Mouse (Mus musculus): ENCODE measurements at regions not wholly inside any gene's neighbourhood (a gene's known extent, or its start where the extent isn't known, plus 50 kb on each side); places are given as distances from the start of the nearest gene placed in this dataset.

DNA sequence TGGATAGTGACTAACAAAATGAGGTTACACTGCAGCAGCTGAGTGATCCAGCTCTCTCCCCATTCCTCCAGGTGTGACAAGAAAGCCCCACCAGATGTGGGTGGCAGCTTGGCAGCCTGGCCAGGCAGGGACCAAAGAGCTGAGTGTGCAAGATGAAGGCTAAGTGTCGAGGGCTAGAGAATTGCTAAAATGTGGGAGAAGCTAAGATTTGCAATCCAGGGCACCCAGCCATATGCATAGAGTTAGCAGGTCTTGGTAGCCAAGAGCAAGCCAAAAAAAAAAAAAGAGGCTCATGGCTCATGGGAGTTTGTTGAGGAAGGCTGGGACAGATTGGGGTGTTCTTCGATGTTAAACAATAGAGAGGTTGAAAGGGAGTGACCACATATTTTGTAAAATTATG lies 468.0 kb downstream of the Etnk1 start:
- intact Hi-C loops (cut with DNase I): no loop called here
- DNase-seq (ENCODE audit: extremely low spot score in 1 of 2, low spot score in 2 of 2): no peak

DNA sequence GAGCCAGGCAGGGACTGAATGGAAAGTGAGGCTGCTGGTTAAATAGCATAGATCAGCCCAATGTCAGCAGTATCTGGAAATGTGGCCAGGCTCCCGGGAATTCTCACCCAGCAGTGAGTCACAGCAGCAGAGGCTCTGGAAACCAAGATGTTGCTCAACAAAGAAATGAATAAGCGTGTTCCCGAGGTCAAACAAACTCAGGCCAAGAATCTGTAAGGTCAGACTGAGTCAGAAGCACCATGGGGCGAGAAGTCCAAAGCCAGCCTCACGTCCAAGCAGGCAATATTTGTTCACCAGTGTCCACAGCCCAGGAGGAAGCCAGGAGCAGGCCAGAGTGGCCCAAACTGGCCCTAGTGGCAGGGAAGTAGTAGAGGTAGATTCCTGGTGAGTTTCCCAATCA lies 473.6 kb downstream of the Etnk1 start:
- intact Hi-C loops (cut with DNase I): no loop called here
- no peak for DNase-seq (ENCODE audit: extremely low spot score in 1 of 2, low spot score in 2 of 2)

DNA sequence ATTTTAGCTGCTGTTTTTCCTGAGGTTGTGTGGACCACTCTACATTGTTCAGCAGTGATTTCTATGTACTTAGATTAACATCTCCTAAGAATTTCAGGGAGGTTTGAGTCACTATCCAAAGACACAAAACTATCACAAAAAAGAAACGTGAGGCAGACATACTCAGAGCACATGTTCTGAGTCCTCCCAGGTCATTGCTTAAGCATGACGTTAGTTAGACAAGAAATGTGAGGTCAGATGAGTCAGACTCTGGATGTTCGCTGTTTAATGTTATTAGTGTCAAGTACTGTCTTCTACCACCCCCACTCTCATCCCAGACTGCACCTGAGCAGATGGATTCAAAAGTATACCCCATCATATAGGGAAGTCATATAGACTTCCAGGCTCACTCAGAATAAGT lies 475.0 kb downstream of the Etnk1 start:
- DNase-seq (ENCODE audit: extremely low spot score in 1 of 2, low spot score in 2 of 2): no peak
- intact Hi-C loops (cut with DNase I): no loop called here

- intact Hi-C loops (cut with DNase I): no loop called here
- DNase-seq (ENCODE audit: extremely low spot score in 1 of 2, low spot score in 2 of 2): no peak
These were observed 479.0 kb downstream of the Etnk1 start for GRCm38 (mm10) chr6:143645989-143646388.

- no peak for DNase-seq (ENCODE audit: extremely low spot score in 1 of 2, low spot score in 2 of 2)
- intact Hi-C loops (cut with DNase I): no loop called here
These were observed 481.5 kb downstream of the Etnk1 start for GRCm38 (mm10) chr6:143648501-143648900.

DNA sequence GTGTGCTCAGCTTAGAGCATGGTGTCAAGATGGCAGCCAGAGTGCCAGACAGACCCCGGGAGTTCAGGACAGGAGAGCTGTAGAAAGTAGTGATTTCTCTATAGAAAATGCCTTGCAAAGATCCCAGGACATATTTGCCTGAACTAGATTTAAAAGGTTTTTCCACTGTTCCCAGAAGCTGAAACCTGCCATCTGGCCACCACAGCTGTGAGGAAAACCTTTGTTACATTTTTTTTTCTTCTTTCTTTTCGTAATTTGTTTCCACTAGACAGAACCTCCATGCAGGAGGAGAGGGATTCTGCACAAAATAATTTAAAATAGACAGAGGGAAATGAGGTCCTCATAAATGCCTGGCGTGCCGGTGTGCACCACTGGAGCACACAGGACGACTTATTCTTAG lies 489.6 kb downstream of the Etnk1 start:
- no peak for DNase-seq (ENCODE audit: extremely low spot score in 1 of 2, low spot score in 2 of 2)
- intact Hi-C loops (cut with DNase I): no loop called here

DNA sequence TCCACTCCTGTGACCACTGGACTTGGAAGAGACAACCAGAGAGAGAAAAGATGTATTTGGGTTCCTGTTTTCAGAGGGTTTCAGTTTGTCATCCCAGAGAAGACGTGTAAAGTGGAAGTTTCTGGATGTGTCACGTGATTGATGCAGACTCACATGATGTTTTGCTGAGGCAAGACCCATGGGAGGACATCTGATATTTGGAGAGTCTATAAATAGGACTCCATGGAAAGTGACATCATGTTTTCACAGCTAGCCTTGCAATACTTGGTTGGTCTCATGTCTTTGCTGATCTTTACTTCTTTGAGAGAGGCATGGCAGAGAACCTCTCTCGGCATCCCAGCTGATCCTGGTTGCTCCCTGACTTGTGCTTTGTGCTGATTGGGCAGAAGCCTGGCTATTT lies 493.8 kb downstream of the Etnk1 start:
- intact Hi-C loops (cut with DNase I): no loop called here
- DNase-seq (ENCODE audit: extremely low spot score in 1 of 2, low spot score in 2 of 2): no peak

DNA sequence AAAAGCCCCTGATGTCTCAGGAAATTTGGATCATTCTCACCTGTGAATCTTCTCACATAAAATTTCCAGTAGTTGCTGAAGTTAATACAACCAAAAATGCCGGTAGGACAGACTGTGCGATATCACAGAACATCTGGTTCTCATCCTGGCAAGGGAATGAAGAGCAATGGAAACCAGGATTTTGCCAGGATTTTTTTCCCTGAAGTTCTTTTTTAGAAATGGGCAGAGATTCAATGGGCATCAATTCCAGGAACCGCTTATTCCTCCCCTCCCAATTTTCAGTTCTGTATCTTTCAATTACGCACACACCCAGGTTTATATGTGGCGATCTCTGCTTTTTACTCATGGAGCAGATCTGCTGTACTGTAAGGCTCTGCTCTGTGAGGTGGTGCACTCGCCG lies 496.3 kb downstream of the Etnk1 start:
- intact Hi-C loops (cut with DNase I): no loop called here
- DNase-seq (ENCODE audit: extremely low spot score in 1 of 2, low spot score in 2 of 2): peak in 1 of 2 experiments; percentile 21

DNA sequence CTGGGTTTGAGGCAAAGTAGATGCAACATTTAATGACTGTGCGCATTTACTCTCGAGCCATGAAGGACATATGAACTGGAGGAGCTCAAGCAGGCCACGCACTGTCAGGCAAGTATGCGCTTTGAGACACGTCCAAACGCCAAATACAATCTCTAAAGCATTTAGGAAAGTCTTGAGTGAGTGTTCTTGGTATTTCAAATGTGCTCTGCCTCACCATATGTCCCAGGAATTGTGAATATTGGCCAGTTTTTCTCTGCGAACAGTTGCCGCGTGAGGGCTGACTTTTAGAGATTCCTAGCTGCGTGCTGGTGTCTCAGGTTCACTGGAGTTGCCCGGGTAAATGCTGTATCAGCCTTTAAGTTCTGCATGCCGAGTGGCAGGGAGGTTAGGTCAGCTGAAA lies 498.4 kb downstream of the Etnk1 start:
- no peak for DNase-seq (ENCODE audit: extremely low spot score in 1 of 2, low spot score in 2 of 2)
- intact Hi-C loops (cut with DNase I): no loop called here

DNA sequence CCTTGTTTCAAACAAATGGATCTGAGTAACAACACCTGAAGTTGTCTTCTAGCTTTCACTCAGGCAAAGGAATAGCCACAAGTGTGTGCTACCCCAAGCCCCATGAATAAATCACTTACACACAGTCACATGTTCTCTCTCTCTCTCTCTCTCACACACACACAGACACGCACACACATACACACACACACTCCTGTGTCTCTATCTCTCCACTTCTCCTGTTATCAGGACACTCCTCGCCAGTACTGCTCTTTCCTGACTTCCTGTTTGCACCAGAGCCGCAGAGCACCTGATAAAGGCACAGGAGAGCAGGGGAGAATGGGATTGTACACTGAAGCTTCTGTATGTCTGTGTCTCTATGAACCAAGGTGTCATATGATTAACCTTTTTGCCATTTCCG lies 501.5 kb downstream of the Etnk1 start:
- intact Hi-C loops (cut with DNase I): no loop called here
- DNase-seq (ENCODE audit: extremely low spot score in 1 of 2, low spot score in 2 of 2): no peak

GRCm38 (mm10) chr6:143669446-143670130 lies 502.6 kb downstream of the Etnk1 start:
- intact Hi-C loops (cut with DNase I): no loop called here

GRCm38 (mm10) chr6:143690131-143690530 lies 523.1 kb downstream of the Etnk1 start:
- intact Hi-C loops (cut with DNase I): no loop called here
- DNase-seq (ENCODE audit: extremely low spot score in 1 of 2, low spot score in 2 of 2): no peak

More at GRCm38 (mm10) chr6:143669446-143670130, 502.6 kb downstream of the Etnk1 start:
- DNase-seq (ENCODE audit: extremely low spot score in 1 of 2, low spot score in 2 of 2): no peak

DNA sequence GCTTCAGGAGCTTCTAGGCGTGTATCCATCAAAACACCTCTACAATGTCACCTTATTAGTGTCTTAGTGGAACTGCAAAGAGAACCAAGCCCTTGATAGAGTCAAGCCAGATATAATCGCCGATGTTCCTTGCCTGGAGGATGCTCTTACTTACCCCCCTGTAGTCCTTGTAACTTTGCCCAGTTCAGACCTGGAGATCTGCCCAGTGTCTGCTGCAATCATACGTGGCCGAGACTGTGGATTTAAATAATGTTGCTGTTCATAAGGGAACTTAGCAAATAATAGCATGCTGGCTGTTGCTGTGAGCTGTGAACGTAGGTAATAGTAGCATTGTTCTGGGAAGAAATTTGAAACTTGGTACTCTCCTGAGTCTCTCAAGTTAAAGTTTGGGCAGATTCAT lies 523.8 kb downstream of the Etnk1 start:
- DNase-seq (ENCODE audit: extremely low spot score in 1 of 2, low spot score in 2 of 2): no peak
- intact Hi-C loops (cut with DNase I): no loop called here

DNA sequence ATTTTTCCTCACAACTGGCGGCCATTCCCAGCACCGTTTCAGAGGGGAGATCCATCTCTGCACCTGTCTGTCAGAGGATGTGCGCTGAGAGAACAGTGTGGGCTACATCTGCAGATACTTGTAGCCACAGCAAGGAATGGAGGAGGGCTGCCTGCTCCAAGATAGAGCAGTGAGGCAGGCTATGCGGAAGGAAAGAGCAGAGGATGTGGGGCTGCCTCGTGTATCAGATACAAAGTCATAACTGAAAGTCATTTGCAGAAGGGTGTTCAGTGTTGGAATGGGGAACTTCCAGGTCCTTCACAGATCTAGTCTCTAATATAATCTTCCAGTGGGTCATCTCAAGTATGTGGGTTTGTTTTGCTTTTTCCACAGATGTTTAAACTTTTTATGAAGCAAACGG lies 531.0 kb downstream of the Etnk1 start:
- no peak for DNase-seq (ENCODE audit: extremely low spot score in 1 of 2, low spot score in 2 of 2)
- intact Hi-C loops (cut with DNase I): no loop called here

- no peak for DNase-seq (ENCODE audit: extremely low spot score in 1 of 2, low spot score in 2 of 2)
- intact Hi-C loops (cut with DNase I): no loop called here
These were observed 537.0 kb downstream of the Etnk1 start for GRCm38 (mm10) chr6:143703984-143704383.

- no peak for DNase-seq (ENCODE audit: extremely low spot score in 1 of 2, low spot score in 2 of 2)
- intact Hi-C loops (cut with DNase I): no loop called here
These were observed 539.4 kb downstream of the Etnk1 start for GRCm38 (mm10) chr6:143706451-143706850.

DNA sequence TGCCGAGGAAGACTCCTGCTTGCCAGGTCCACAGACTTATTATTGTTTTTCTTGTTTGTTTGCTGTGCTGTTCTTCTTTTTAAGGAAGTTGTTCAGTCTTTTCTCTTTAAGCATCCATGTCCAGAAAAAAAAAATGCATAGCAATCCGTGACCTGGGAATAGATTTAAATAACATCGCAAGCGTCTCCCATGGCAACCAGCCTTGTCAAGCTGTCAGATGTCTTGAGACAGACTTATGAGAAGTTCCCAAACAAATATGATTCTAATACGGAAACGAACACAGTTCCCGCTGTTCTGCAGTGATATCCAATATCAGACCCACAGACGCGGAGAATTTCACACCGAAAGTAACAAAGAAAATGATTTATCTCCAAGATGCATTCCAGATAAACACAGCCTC lies 547.4 kb downstream of the Etnk1 start:
- DNase-seq (ENCODE audit: extremely low spot score in 1 of 2, low spot score in 2 of 2): no peak
- intact Hi-C loops (cut with DNase I): no loop called here

DNA sequence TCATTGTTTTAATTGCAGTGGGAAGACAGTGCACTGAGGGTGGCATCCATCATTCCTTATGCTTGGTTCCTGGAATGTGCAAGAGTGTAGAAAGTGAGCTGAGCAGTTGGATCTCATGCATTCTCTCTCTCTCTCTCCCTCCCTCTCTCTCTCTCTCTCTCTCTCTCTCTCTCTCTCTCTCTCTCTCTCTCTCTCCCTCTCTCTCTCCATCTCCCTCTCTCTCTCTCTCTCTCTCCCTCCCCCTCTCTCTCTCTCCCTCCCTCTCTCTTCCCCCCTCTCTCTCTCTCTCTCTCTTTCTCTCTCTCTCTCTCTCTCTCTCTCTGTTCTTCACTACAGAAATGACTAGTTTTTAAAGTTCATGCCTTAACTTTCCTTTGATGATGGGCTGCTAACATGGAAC lies 583.1 kb downstream of the Etnk1 start:
- intact Hi-C loops (cut with DNase I): no loop called here
- DNase-seq (ENCODE audit: extremely low spot score in 1 of 2, low spot score in 2 of 2): no peak

DNA sequence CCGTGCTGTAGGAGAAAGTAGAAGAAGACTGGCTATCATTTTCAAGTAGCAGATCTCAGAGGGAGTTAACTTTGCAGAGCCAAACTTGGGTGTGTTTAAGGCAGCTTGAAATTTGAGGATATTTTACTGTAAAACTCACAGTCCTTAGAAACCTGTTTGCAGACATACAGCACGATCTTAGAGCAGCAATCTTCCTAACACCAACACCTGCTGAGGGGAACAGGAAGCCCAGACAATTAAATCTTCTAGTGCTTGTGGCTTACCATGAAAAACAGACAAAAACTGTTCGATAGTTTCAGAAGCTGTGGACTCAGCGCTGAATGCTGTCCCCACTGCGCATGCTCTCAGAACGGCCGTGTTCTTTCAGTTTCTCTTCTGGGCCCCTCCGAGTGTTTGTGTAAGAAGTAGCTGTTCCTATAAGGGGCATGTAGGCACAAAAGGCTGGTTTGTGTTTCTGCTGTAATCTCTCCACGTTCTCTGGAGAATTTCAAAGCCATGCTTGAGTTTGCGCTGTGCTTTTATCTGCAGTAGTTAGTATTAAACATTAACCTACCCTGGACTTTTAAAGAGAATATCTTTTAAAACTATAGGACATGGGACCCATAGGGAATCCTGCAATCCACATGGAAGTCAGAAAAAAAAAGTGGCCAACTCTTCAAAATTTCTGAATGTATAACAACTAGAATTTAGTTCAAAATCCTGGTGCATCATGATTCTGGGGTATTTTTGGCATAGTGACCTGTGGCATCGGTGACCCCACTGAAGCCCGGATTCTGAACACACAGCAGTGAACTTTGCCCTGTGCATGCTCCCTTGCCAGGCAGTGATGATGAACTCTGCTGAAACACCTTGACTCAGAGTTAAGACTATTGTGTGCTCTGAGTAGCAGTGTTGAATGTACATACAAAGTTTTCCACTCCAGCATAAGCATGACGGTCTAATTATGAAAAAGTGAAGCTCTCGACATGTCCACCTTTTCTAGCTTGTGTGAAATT lies 584.4 kb downstream of the Etnk1 start:
- intact Hi-C loops (cut with DNase I): no loop called here

DNA sequence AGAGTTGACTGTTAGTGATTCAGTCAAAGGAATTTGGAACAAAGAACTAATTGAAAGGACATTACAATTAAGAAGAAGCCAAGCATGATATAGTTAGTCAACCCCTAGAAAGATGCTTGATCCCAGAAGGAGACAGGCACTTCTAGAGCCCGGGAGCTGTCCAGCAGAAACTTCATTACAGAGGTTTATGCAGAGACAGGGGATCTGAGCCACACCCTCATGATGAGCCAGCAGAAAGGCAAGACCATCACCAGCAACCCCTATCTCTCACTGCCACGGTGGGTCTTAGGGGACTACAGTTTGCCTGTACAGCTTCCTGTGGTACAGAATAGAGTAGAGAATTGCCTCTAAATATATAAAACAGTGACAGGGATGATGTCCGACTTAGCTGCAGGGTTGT lies 590.4 kb downstream of the Etnk1 start:
- no peak for DNase-seq (ENCODE audit: extremely low spot score in 1 of 2, low spot score in 2 of 2)
- intact Hi-C loops (cut with DNase I): no loop called here

More for the DNA sequence above, 584.4 kb downstream of the Etnk1 start:
- no peak for DNase-seq (ENCODE audit: extremely low spot score in 1 of 2, low spot score in 2 of 2)
